Mouse (Mus musculus): ENCODE results near the gene Slc22a14.

DNA sequence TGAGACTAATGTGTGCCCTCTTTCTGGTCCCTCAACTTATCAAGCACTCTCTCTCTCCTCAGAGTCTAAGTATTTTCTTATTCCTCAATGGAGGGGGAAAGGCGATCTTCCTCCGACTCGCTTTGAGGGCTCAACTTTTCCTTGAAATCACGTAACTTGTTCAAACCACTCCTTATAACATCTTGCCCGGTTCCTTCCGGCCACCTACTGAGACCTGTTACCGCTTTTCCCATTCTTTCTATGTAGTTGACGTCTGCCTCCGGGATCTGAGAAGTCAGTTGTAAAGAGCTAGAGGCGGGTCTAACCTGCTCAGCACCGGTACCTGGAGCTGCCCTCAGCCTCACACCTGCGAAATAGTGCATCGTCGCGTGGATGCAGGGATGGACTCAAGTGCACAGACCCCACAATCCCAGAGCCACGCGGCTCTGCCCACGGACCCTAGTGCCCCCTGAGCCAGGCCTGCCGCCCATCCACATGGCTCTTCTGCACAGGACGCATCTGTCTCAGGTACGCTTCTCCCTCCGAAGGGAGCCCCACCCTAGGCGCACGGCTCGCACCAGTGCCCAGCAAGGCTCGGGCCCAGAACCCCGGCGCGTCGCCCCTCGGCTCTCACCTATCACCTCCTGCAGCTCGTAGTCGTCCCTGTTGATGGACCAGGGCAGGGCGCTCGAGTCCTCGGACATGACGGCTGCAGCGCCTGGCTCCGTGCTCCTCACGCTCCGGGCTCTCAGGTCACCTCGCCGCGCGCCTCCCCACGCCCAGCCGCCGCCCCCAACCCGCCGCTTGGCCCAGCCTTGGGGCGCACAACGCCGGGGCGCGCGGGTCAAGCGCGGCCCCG, 43.7 kb downstream of the Slc22a14 start:
- no peak for TF ChIP-seq CTCF (IDR thresholded peaks at IDR 0.05; ENCODE audit: control insufficient read depth, insufficient read depth, insufficient replicate concordance, low read depth, low read length)
- no peak for TF ChIP-seq POLR2A (IDR thresholded peaks at IDR 0.05; ENCODE audit: control insufficient read depth, low read depth, low read length)
